Mouse (Mus musculus) megakaryocyte, embryonic 14.5 days (primary cell): ENCODE results near the gene Galnt18. TPM values are rescaled to one million over a fixed set of nuclear protein-coding genes. Genes with fewer than 3 reads are reported as not detected.

ENCODE experiments used
- H3K27me3 ChIP-seq: replicated peaks from 2 replicates; pipeline ENCODE3; 2012; ENCODE audit warnings: inconsistent platforms
- H3K36me3 ChIP-seq: replicated peaks from 2 replicates; pipeline ENCODE3; 2012; ENCODE audit warnings: low read length, inconsistent platforms, mixed read lengths
- H3K4me1 ChIP-seq: 2 replicates; pipeline ENCODE4 v1.6.1; 2012; ENCODE audit warnings: inconsistent platforms
- H3K4me3 ChIP-seq: replicated peaks from 2 replicates; pipeline ENCODE3; 2012; ENCODE audit warnings: moderate library complexity, mild to moderate bottlenecking, inconsistent platforms
- H3K9me3 ChIP-seq: 2 replicates; pipeline ENCODE4 v1.6.1; 2012; ENCODE audit warnings: inconsistent platforms
- FLI1 ChIP-seq: IDR thresholded peaks from 2 replicates; pipeline ENCODE4 v1.6.1; 2012; ENCODE audit warnings: low read length, inconsistent platforms, mixed read lengths
- GATA1 ChIP-seq: IDR thresholded peaks from 3 replicates; pipeline ENCODE4 v1.6.1; 2012; ENCODE audit warnings: mixed read lengths, low read length, inconsistent platforms, borderline replicate concordance
- polyA plus RNA-seq: library from polyadenylated mRNA; stranded (reverse); fragments of >175 nt; gene quantifications from 2 replicates; pipeline ENCODE4 v1.2.3, GENCODE M21; 2012; ENCODE audit warnings: low replicate concordance; ENCODE audit not compliant: insufficient read depth

Gene Galnt18
- polyA plus RNA-seq, 1 experiment: not detected

- Histone ChIP-seq H3K4me3 (no peak overlapping the region), H3K4me1 (no peaks in the 10 kb centered on the region), H3K36me3 (no peaks in the 10 kb centered on the region), H3K9me3 (no peaks in the 10 kb centered on the region), H3K27me3 (peaks cover 6% of the 10 kb centered on the region)
- TF ChIP-seq GATA1 (no peak), FLI1 (no peak)
Observed at GRCm38 (mm10) chr7:111738456-111739370, 41.1 kb downstream of the Galnt18 start.

GRCm38 (mm10) chr7:111737426-111737825, 42.4 kb downstream of the Galnt18 start:
- Histone ChIP-seq H3K9me3 (no peaks in the 10 kb centered on the region), H3K4me1 (no peaks in the 10 kb centered on the region), H3K27me3 (peaks cover 6% of the 10 kb centered on the region), H3K36me3 (no peaks in the 10 kb centered on the region), H3K4me3 (no peak overlapping the region)
- TF ChIP-seq GATA1: no peak
- TF ChIP-seq FLI1: no peak

GRCm38 (mm10) chr7:111736365-111736764, 43.4 kb downstream of the Galnt18 start:
- Histone ChIP-seq H3K4me3 (no peak overlapping the region), H3K36me3 (no peaks in the 10 kb centered on the region), H3K27me3 (peaks cover 6% of the 10 kb centered on the region), H3K4me1 (no peaks in the 10 kb centered on the region), H3K9me3 (no peaks in the 10 kb centered on the region)
- TF ChIP-seq GATA1 (no peak), FLI1 (no peak)

GRCm38 (mm10) chr7:111730346-111731269, 49.2 kb downstream of the Galnt18 start:
- Histone ChIP-seq H3K4me1 (no peaks in the 10 kb centered on the region), H3K36me3 (no peaks in the 10 kb centered on the region), H3K9me3 (no peaks in the 10 kb centered on the region), H3K4me3 (no peak overlapping the region), H3K27me3 (no peaks in the 10 kb centered on the region)
- TF ChIP-seq GATA1: no peak
- TF ChIP-seq FLI1: no peak

- Histone ChIP-seq H3K4me1 (no peaks in the 10 kb centered on the region), H3K9me3 (no peaks in the 10 kb centered on the region), H3K4me3 (no peak overlapping the region), H3K27me3 (no peaks in the 10 kb centered on the region), H3K36me3 (no peaks in the 10 kb centered on the region)
- TF ChIP-seq GATA1: no peak
- TF ChIP-seq FLI1: no peak
Observed at GRCm38 (mm10) chr7:111726928-111727327, 52.8 kb downstream of the Galnt18 start.

- Histone ChIP-seq H3K4me3 (no peak overlapping the region), H3K27me3 (no peaks in the 10 kb centered on the region), H3K9me3 (no peaks in the 10 kb centered on the region), H3K4me1 (no peaks in the 10 kb centered on the region), H3K36me3 (no peaks in the 10 kb centered on the region)
- TF ChIP-seq FLI1: no peak
- no peak for TF ChIP-seq GATA1
Observed at GRCm38 (mm10) chr7:111724730-111725129, 55.0 kb downstream of the Galnt18 start.

GRCm38 (mm10) chr7:111724004-111724403, 55.8 kb downstream of the Galnt18 start:
- Histone ChIP-seq H3K4me3 (no peak overlapping the region), H3K4me1 (no peaks in the 10 kb centered on the region), H3K27me3 (no peaks in the 10 kb centered on the region), H3K36me3 (no peaks in the 10 kb centered on the region), H3K9me3 (no peaks in the 10 kb centered on the region)
- TF ChIP-seq GATA1 (no peak), FLI1 (no peak)

- Histone ChIP-seq H3K27me3 (no peaks in the 10 kb centered on the region), H3K4me1 (no peaks in the 10 kb centered on the region), H3K9me3 (no peaks in the 10 kb centered on the region), H3K36me3 (no peaks in the 10 kb centered on the region), H3K4me3 (no peak overlapping the region)
- no peak for TF ChIP-seq FLI1
- no peak for TF ChIP-seq GATA1
Observed at GRCm38 (mm10) chr7:111721308-111721698, 58.5 kb downstream of the Galnt18 start.

- Histone ChIP-seq H3K4me3 (no peak overlapping the region), H3K27me3 (no peaks in the 10 kb centered on the region), H3K4me1 (no peaks in the 10 kb centered on the region), H3K36me3 (no peaks in the 10 kb centered on the region), H3K9me3 (no peaks in the 10 kb centered on the region)
- no peak for TF ChIP-seq FLI1
- TF ChIP-seq GATA1: no peak
Observed at GRCm38 (mm10) chr7:111720511-111721307, 59.1 kb downstream of the Galnt18 start.
